Mouse (Mus musculus) MEL (cell line): Measurements from ENCODE around the gene Slc9a3r1. TPM values are rescaled to one million over a fixed set of nuclear protein-coding genes. Genes with fewer than 3 reads are reported as not detected.

Experiments
- DNase-seq: peaks from one replicate; pipeline ENCODE4 v3.0.0; 2011; ENCODE audit warnings: low read depth, low spot score
- H3K27ac ChIP-seq: 2 replicates; pipeline ENCODE4 v1.5.1; 2012; ENCODE audit warnings: low read depth, mild to moderate bottlenecking, control low read depth, low read length, moderate library complexity; ENCODE audit not compliant: control insufficient read depth
- H3K27me3 ChIP-seq, 2 experiments: fragments of 150-350 bp in 1 of 2; sonication (generic) in 1 of 2; 2 replicates each; pipeline ENCODE4 v1.6.1; 2012; ENCODE audit warnings: low read length in 2 of 2, mild to moderate bottlenecking in 2 of 2, improper control_type of control experiment in 1 of 2, moderate library complexity in 1 of 2; ENCODE audit not compliant: insufficient read depth in 2 of 2, control insufficient read depth in 1 of 2
- H3K36me3 ChIP-seq, 2 experiments: 2 replicates each; pipeline ENCODE4 v1.6.1; 2012 to 2014; ENCODE audit warnings: low read length in 2 of 2, improper control_type of control experiment in 1 of 2, inconsistent platforms in 1 of 2, mild to moderate bottlenecking in 1 of 2; ENCODE audit not compliant: insufficient read depth in 2 of 2, control insufficient read depth in 1 of 2
- H3K4me1 ChIP-seq, 2 experiments: fragments of 150-350 bp in 1 of 2; sonication (generic) in 1 of 2; 2 replicates each; pipeline ENCODE4 v1.6.1; 2012; ENCODE audit warnings: low read length in 2 of 2, improper control_type of control experiment in 1 of 2, mild to moderate bottlenecking in 1 of 2; ENCODE audit not compliant: insufficient read depth in 2 of 2, control insufficient read depth in 1 of 2
- H3K4me3 ChIP-seq, 2 experiments: fragments of 150-350 bp in 1 of 2; sonication (generic) in 1 of 2; 2 replicates each; pipeline ENCODE4 v1.5.1; 2012; ENCODE audit warnings: low read depth in 2 of 2, low read length in 2 of 2, mild to moderate bottlenecking in 2 of 2, moderate library complexity in 2 of 2, control low read depth in 1 of 2, improper control_type of control experiment in 1 of 2; ENCODE audit not compliant: control insufficient read depth in 1 of 2, insufficient read depth in 1 of 2
- H3K79me2 ChIP-seq: 2 replicates; pipeline ENCODE4 v1.6.1; 2012; ENCODE audit warnings: mild to moderate bottlenecking, low read length, moderate library complexity; ENCODE audit not compliant: control insufficient read depth, poor library complexity, insufficient read depth
- H3K9ac ChIP-seq: 2 replicates; pipeline ENCODE4 v1.6.1; 2012; ENCODE audit warnings: low read depth, mild to moderate bottlenecking, control low read depth, low read length, moderate library complexity; ENCODE audit not compliant: control insufficient read depth, poor library complexity, severe bottlenecking
- H3K9me3 ChIP-seq: fragments of 150-350 bp; sonication (generic); replicated peaks from 2 replicates; pipeline ENCODE4 v1.6.1; 2012; ENCODE audit warnings: mild to moderate bottlenecking, low read length, improper control_type of control experiment, moderate library complexity; ENCODE audit not compliant: insufficient read depth
- BHLHE40 ChIP-seq: IDR thresholded peaks from 2 replicates; pipeline ENCODE4 v1.6.1; 2012; ENCODE audit warnings: low read depth, mild to moderate bottlenecking, inconsistent platforms, low read length, improper control_type of control experiment, borderline replicate concordance
- CHD1 ChIP-seq: IDR thresholded peaks from 2 replicates; pipeline ENCODE4 v1.6.1; 2012; ENCODE audit warnings: low read depth, mild to moderate bottlenecking, inconsistent platforms, low read length, improper control_type of control experiment
- CTCF ChIP-seq, 3 experiments: IDR thresholded peaks in 2 of 3; conservative IDR thresholded peaks in 1 of 3; 2 replicates each; pipeline ENCODE4 v1.5.1; 2011 to 2012; ENCODE audit warnings: low read length in 3 of 3, low read depth in 2 of 3, mild to moderate bottlenecking in 2 of 3, improper control_type of control experiment in 1 of 3, inconsistent platforms in 1 of 3, mixed read lengths in 1 of 3, moderate library complexity in 1 of 3; ENCODE audit not compliant: control insufficient read depth in 1 of 3, insufficient read depth in 1 of 3, poor library complexity in 1 of 3, severe bottlenecking in 1 of 3
- E2F4 ChIP-seq: IDR thresholded peaks from 2 replicates; pipeline ENCODE4 v1.6.1; 2011; ENCODE audit warnings: low read depth, low read length, improper control_type of control experiment, borderline replicate concordance
- EP300 ChIP-seq, 2 experiments: IDR thresholded peaks; 2 replicates each; pipeline ENCODE4 v1.6.1; 2011; ENCODE audit warnings: improper control_type of control experiment in 2 of 2, low read length in 2 of 2, low read depth in 1 of 2, mild to moderate bottlenecking in 1 of 2
- ETS1 ChIP-seq: IDR thresholded peaks from 2 replicates; pipeline ENCODE4 v1.6.1; 2012; ENCODE audit warnings: low read depth, mild to moderate bottlenecking, inconsistent platforms, low read length, improper control_type of control experiment, moderate library complexity
- GATA1 ChIP-seq: IDR thresholded peaks from 2 replicates; pipeline ENCODE4 v1.6.1; 2011; ENCODE audit warnings: low read depth, low read length, improper control_type of control experiment
- HCFC1 ChIP-seq: IDR thresholded peaks from 2 replicates; pipeline ENCODE4 v1.6.1; 2012; ENCODE audit warnings: low read depth, mild to moderate bottlenecking, inconsistent platforms, low read length, improper control_type of control experiment, moderate library complexity
- MAX ChIP-seq: IDR thresholded peaks from 2 replicates; pipeline ENCODE4 v1.6.1; 2011; ENCODE audit warnings: low read length, improper control_type of control experiment
- MXI1 ChIP-seq: IDR thresholded peaks from 2 replicates; pipeline ENCODE4 v1.6.1; 2011; ENCODE audit warnings: mild to moderate bottlenecking, low read depth, low read length, improper control_type of control experiment
- MYB ChIP-seq: IDR thresholded peaks from 2 replicates; pipeline ENCODE4 v1.6.1; 2011; ENCODE audit warnings: mild to moderate bottlenecking, low read depth, low read length, improper control_type of control experiment
- MYC ChIP-seq: IDR thresholded peaks from 2 replicates; pipeline ENCODE4 v1.6.1; 2011; ENCODE audit warnings: low read depth, mild to moderate bottlenecking, low read length, improper control_type of control experiment, moderate library complexity
- POLR2A ChIP-seq, 2 experiments: IDR thresholded peaks; 2 replicates each; pipeline ENCODE4 v1.6.1; 2011 to 2012; ENCODE audit warnings: low read length in 2 of 2, mild to moderate bottlenecking in 2 of 2, control low read depth in 1 of 2, improper control_type of control experiment in 1 of 2, low read depth in 1 of 2, moderate library complexity in 1 of 2; ENCODE audit not compliant: control insufficient read depth in 1 of 2, insufficient read depth in 1 of 2, poor library complexity in 1 of 2
- POLR2AphosphoS2 ChIP-seq: IDR thresholded peaks from 2 replicates; pipeline ENCODE4 v1.6.1; 2011; ENCODE audit warnings: low read length, improper control_type of control experiment
- POLR2AphosphoS5 ChIP-seq: IDR thresholded peaks from 2 replicates; pipeline ENCODE4 v1.6.1; 2012; ENCODE audit warnings: low read depth, borderline replicate concordance, mild to moderate bottlenecking, inconsistent platforms, low read length, moderate library complexity, mixed read lengths
- RCOR1 ChIP-seq: IDR thresholded peaks from 2 replicates; pipeline ENCODE4 v1.6.1; 2012; ENCODE audit warnings: low read depth, mild to moderate bottlenecking, inconsistent platforms, low read length, improper control_type of control experiment
- SIN3A ChIP-seq: IDR thresholded peaks from 2 replicates; pipeline ENCODE4 v1.6.1; 2012; ENCODE audit warnings: low read length, improper control_type of control experiment, inconsistent platforms
- TAL1 ChIP-seq: IDR thresholded peaks from 2 replicates; pipeline ENCODE4 v1.6.1; 2012; ENCODE audit warnings: mild to moderate bottlenecking, inconsistent platforms, low read length, moderate library complexity, mixed read lengths
- TBP ChIP-seq: IDR thresholded peaks from 2 replicates; pipeline ENCODE4 v1.8.0; 2011; ENCODE audit warnings: low read depth, low read length, improper control_type of control experiment
- TCF12 ChIP-seq: IDR thresholded peaks from 2 replicates; pipeline ENCODE4 v1.6.1; 2014; ENCODE audit warnings: low read depth, mild to moderate bottlenecking, inconsistent platforms, low read length, improper control_type of control experiment, moderate library complexity
- UBTF ChIP-seq: IDR thresholded peaks from 2 replicates; pipeline ENCODE4 v1.6.1; 2012; ENCODE audit warnings: low read depth, mild to moderate bottlenecking, inconsistent platforms, low read length, improper control_type of control experiment, moderate library complexity, borderline replicate concordance; ENCODE audit not compliant: insufficient read depth
- USF2 ChIP-seq, 2 experiments: IDR thresholded peaks; 2 replicates each; pipeline ENCODE4 v1.6.1; 2011 to 2012; ENCODE audit warnings: improper control_type of control experiment in 2 of 2, low read length in 2 of 2, borderline replicate concordance in 1 of 2, inconsistent platforms in 1 of 2, low read depth in 1 of 2, mild to moderate bottlenecking in 1 of 2; ENCODE audit not compliant: insufficient read depth in 1 of 2
- polyA plus RNA-seq, 2 experiments: library from polyadenylated mRNA; stranded (reverse) in 1 of 2; unstranded in 1 of 2; fragments of >175 nt in 1 of 2; fragments of >200 nt in 1 of 2; gene quantifications; 2 replicates each; pipeline versions ENCODE4 v1.2.1 to v1.2.4; 2012; ENCODE audit warnings: low replicate concordance in 2 of 2, low read depth in 1 of 2; ENCODE audit not compliant: insufficient read length in 2 of 2, insufficient read depth in 1 of 2, missing spikeins in 1 of 2
- total RNA-seq: library from RNA; depleted of rRNA; stranded (reverse); fragments of 300-350 nt; gene quantifications from 2 replicates; pipeline ENCODE4 v1.2.3, GENCODE M21; 2012

Slc9a3r1 gene
- total and polyA plus RNA-seq, 3 experiments = 112 to 127 TPM; not detected in 1

DNA sequence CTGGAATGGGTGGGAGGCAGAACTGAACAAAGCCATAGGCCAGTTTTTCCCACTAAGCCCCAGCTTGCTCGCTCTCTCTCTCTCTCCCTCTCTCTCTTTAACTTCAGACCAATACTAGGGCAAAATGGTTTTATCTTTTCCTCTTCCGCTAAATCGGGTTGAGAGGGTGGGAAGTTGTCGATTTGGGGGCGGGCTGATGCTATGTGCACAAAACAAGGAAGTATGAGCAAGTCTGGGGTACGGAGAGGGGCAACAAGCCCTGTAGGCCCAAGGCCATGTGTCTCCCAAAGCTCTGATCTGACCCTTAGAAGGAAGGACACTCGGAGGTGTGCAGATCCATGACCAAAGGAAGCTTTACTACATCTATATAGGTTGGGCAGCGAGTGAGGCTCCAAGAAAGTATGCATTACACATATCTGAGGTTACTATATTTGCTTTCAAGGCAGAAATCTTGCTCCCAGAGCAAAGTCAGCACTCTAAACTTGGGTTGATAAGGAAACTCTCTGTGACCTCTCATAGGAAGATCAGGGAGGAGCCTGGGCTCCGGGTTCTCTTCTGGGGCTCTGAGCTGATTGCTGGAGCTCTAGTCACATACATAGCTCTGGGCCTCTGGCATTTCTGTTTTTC is 1.4 kb upstream of the Slc9a3r1 start (continued):
- TF ChIP-seq MYC (peak; percentile 71; the same call in 1 of the 2 replicates), RCOR1 (peak; percentile 23; the same call in 1 of the 2 replicates), MAX (peak; percentile 47; the same call in 1 of the 2 replicates), E2F4 (peak; percentile 53; the same call in 1 of the 2 replicates), BHLHE40 (no peak), UBTF (no peak), USF2 (IDR thresholded peaks at IDR 0.05; ENCODE audit: borderline replicate concordance in 1 of 2, insufficient read depth in 1 of 2, low read depth in 1 of 2, low read length in 2 of 2) (no peak)

DNA sequence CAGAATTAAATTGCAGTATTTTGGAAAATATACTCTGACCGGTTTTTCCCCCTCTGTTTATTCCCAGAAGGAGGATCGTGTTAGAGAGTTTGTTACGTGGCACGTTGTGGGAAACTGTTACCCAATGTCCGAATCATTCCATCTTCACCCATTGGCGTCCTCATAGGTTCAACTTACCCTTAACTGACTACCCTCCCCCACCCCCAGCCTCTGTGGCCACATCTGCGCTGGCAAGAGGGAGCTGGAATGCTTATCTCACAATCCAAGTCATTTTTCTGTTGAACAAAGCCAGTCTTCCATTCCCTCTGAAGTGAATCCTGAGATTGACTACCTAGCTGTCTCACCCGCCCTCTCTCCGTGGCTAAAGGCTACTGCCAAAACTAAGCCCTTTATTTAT is 938 bp upstream of the Slc9a3r1 start:
- H3K4me1 ChIP-seq = peaks cover 12 to 43% of the 10 kb centered on the region in 2 experiments
- H3K4me3 ChIP-seq = peak overlapping the region; percentile 63 to 64
- H3K27ac ChIP-seq = peak overlapping the region; percentile 90

DNA sequence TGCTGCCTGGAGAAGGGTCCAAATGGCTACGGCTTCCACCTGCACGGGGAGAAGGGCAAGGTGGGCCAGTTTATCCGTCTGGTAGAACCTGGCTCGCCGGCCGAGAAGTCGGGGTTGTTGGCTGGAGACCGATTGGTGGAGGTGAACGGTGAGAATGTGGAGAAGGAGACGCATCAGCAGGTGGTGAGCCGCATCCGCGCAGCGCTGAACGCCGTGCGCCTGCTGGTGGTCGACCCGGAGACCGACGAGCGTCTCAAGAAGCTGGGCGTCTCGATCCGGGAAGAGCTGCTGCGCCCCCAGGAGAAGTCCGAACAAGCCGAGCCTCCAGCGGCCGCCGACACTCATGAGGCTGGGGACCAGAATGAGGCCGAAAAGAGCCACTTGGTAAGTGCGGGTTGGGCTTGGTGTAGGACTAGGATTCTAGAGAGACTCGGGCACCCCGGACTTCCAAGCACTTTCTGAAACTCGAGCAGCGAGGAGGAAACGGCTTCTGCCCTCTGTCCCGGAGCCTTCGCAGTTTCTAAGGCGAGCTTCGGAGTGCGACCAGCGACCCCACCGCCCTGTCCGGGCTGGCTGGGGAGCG is 518 bp downstream of the Slc9a3r1 start:
- H3K9me3 ChIP-seq = no peaks in the 10 kb centered on the region
- no peaks in the 10 kb centered on the region for H3K27me3 ChIP-seq
- peak overlapping the region; percentile 49 for H3K27ac ChIP-seq
- peak; percentile 82 for DNase-seq
- peaks cover 0 to 16% of the 10 kb centered on the region in 2 experiments; a peak in 2 of 4 replicates for H3K36me3 ChIP-seq
- H3K9ac ChIP-seq = peak overlapping the region; percentile 90
- TF ChIP-seq POLR2A (IDR thresholded peaks at IDR 0.05; ENCODE audit: control insufficient read depth in 1 of 2, insufficient read depth in 1 of 2, low read depth in 1 of 2, low read length in 2 of 2, poor library complexity in 1 of 2) = no peak
- peak in 1 of 3 experiments; percentile 28; a peak in 3 of 6 replicates for TF ChIP-seq CTCF (IDR thresholded peaks at IDR 0.05 in 2 of 3, conservative IDR thresholded peaks at IDR 0.05 in 1 of 3; ENCODE audit: control insufficient read depth in 1 of 3, insufficient read depth in 1 of 3, low read depth in 2 of 3, low read length in 3 of 3, poor library complexity in 1 of 3, severe bottlenecking in 1 of 3)
- peak; percentile 32; the same call in 1 of the 2 replicates for TF ChIP-seq UBTF
- no peak for TF ChIP-seq TBP
- TF ChIP-seq MYB = no peak
- TF ChIP-seq TCF12 = 0 out of 2 replicates have a peak, but pooled peaks have one; percentile 30
- peak; percentile 61; the same call in 1 of the 2 replicates for TF ChIP-seq SIN3A
- TF ChIP-seq RCOR1 = 0 out of 2 replicates have a peak, but pooled peaks have one; percentile 1
- TF ChIP-seq HCFC1 = no peak; the same call in 1 of the 2 replicates
- no peak for TF ChIP-seq POLR2AphosphoS2
- TF ChIP-seq MAX = peak; percentile 14; the same call in 1 of the 2 replicates
- peak; percentile 74 for TF ChIP-seq MXI1
- TF ChIP-seq CHD1 = peak; percentile 80; the same call in 1 of the 2 replicates
- no peak for TF ChIP-seq GATA1
- H3K4me3 ChIP-seq = peak overlapping the region; percentile 82 to 94
- H3K4me1 ChIP-seq = peaks cover 3 to 32% of the 10 kb centered on the region in 2 experiments
- H3K79me2 ChIP-seq = peaks cover 40% of the 10 kb centered on the region

More for the DNA sequence above, 938 bp upstream of the Slc9a3r1 start:
- peak overlapping the region; percentile 69 for H3K9ac ChIP-seq
- 0 out of 2 replicates have a peak, but pooled peaks have one; percentile 17 for TF ChIP-seq TAL1
- no peak for TF ChIP-seq E2F4
- TF ChIP-seq ETS1 = peak; percentile 15; the same call in 1 of the 2 replicates
- peak; percentile 10 to 40; a peak in 2 of 4 replicates for TF ChIP-seq EP300 (IDR thresholded peaks at IDR 0.05; ENCODE audit: low read depth in 1 of 2, low read length in 2 of 2)
- TF ChIP-seq RCOR1 = no peak; the same call in 1 of the 2 replicates
- TF ChIP-seq GATA1 = peak; percentile 47; the same call in 1 of the 2 replicates
- TF ChIP-seq TCF12 = peak; percentile 38; the same call in 1 of the 2 replicates
- no peak for TF ChIP-seq POLR2AphosphoS5
- TF ChIP-seq MAX = no peak
- peaks cover 38% of the 10 kb centered on the region for H3K79me2 ChIP-seq
- H3K36me3 ChIP-seq = peaks cover 0 to 30% of the 10 kb centered on the region in 2 experiments; a peak in 2 of 4 replicates
- DNase-seq = peak; percentile 69
- H3K9me3 ChIP-seq = no peaks in the 10 kb centered on the region
- H3K27me3 ChIP-seq = no peaks in the 10 kb centered on the region
